Mouse (Mus musculus) macrophage (primary cell): ENCODE data around the gene Zmym1. TPM values are rescaled to one million over a fixed set of nuclear protein-coding genes. Genes with fewer than 3 reads are reported as not detected.
"Not testable (repeated sequence)": the region's sequence is repeated elsewhere in the genome, so short reads cannot be mapped to it uniquely, and the experiment has no call there.

Experiments used
- H3K27ac ChIP-seq: fragments of 350-480 bp; formaldehyde crosslinking; 2 replicates; pipeline ENCODE4 v1.9.0; 2021
- H3K36me3 ChIP-seq: fragments of 350-480 bp; formaldehyde crosslinking; 2 replicates; pipeline ENCODE4 v1.9.0; 2021; ENCODE audit errors: inconsistent target
- H3K4me3 ChIP-seq: fragments of 350-480 bp; formaldehyde crosslinking; 2 replicates; pipeline ENCODE4 v1.9.0; 2021; ENCODE audit errors: inconsistent target
- H3K79me2 ChIP-seq: fragments of 350-480 bp; formaldehyde crosslinking; 2 replicates; pipeline ENCODE4 v1.9.0; 2021; ENCODE audit errors: inconsistent target
- WGBS: methylation state at CpG from one replicate; pipeline ENCODE4 v1.1.7; 2026; ENCODE audit warnings: inconsistent platforms; ENCODE audit not compliant: missing documents; 5-methylcytosine and 5-hydroxymethylcytosine counted together
- polyA plus RNA-seq: library from polyadenylated mRNA; stranded (reverse); fragments of 250-400 nt; gene quantifications from 3 replicates; pipeline ENCODE4 v1.2.4, GENCODE M21; 2018; ENCODE audit warnings: inconsistent platforms
- total RNA-seq, 78 experiments: library from RNA; depleted of rRNA; stranded (reverse); fragments of 250-400 nt; gene quantifications; 1 replicate in 9 of 78; 2 replicates in 24 of 78; 3 replicates in 43 of 78; 4 replicates in 2 of 78; pipeline ENCODE4 v1.2.4; 2018; ENCODE audit warnings: inconsistent platforms in 56 of 78

The Zmym1 gene
- total RNA-seq (2018; cell fraction: chromatin; rRNA removed), result 10 to 100 TPM in 6 of 26 experiments, 1 to 10 TPM in 20; 1.6 to 19.3 (median 6.3) TPM
- total RNA-seq (2018; cell fraction: cytosol; rRNA removed), result 1 to 10 TPM; 1.0 to 6.4 (median 3.4) TPM
- total RNA-seq (2018; cell fraction: nucleus; rRNA removed), result 10 to 100 TPM in 5 of 26 experiments, 1 to 10 TPM in 21; 1.5 to 17.6 (median 5.1) TPM
- 4.2 to 5.6 TPM (median 4.4 TPM) in 3 replicates for polyA plus RNA-seq

DNA sequence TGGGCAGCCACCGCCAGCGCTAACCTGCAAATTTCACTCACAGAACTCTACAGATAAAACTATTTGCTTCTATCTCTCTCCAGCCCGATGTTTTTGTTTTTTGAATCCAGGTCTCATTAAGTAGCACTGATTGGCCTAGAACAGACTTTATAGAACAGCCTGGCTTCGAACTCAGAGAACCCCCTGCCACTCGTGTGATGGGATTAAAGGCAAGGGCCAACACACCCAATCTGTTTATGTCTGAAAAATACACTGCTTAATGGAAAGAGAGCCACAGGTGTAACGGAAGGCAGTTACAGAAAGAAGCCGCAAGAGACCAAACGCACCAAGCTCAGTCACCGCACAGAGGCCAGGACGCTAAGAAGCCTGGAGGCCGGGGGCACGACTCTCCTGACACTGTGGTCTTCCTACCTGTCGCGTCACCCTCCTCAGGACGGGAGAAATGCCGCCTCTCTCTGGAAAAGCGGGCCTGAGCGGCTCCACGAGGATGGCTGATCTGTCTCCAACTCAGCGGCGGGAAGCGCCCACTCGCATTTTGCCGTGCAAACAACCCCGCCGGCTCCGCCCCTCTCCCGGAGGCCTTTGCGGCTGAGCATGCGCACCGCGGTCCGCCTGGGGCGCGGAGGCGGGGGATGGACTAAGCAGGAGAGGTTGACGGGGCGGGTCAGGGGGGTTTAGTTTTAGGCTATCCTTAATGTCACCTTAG is at the start of gene Zmym1:
Zmym1 (minus strand) TSS at position 568 of the 706 bp plus-strand sequence.
- H3K79me2 ChIP-seq, result peaks cover 41% of the 10 kb centered on the region
- H3K36me3 ChIP-seq, result no peaks in the 10 kb centered on the region; the same call in 1 of the 2 replicates
- peak within 1 kb of the TSS; percentile 42 for H3K27ac ChIP-seq
- H3K4me3 ChIP-seq, result peak within 1 kb of the TSS; percentile 95
- 1% methylated on average over 38 of the region's 38 CpGs for WGBS

DNA sequence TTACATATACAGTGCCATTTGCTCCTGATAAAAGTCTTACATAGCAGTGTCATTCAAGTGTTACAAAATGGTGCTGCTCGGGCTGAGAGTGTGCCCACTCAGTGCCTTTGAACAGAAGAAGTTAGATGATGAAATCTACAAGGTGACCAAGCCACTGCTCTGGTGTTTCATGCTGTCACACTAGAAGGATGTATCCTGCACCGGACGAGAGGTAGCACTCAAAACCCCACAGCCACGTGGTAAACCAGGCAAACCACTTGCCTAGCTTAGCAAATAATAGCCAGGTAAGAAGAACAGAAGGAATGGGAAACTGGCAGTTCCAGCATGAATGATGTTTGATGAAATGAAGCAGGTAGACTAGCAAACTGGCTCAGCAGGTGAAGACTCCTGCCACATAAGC is 49.6 kb upstream of the Zmym1 start:
- no peaks in the 10 kb centered on the region for H3K79me2 ChIP-seq
- H3K4me3 ChIP-seq, result no peak overlapping the region
- H3K36me3 ChIP-seq, result peaks cover 11% of the 10 kb centered on the region; the same call in 1 of the 2 replicates
- H3K27ac ChIP-seq, result no peak overlapping the region
- WGBS, result 75% methylated on average over 4 of the region's 4 CpGs

- H3K79me2 ChIP-seq, result no peaks in the 10 kb centered on the region
- H3K27ac ChIP-seq, result no peak overlapping the region
- H3K36me3 ChIP-seq, result peaks cover 29% of the 10 kb centered on the region; the same call in 1 of the 2 replicates
- 95% methylated on average over 4 of the region's 4 CpGs for WGBS
- H3K4me3 ChIP-seq, result no peak overlapping the region
Measured at GRCm38 (mm10) chr4:127107566-127107965, 46.6 kb upstream of the Zmym1 start.

DNA sequence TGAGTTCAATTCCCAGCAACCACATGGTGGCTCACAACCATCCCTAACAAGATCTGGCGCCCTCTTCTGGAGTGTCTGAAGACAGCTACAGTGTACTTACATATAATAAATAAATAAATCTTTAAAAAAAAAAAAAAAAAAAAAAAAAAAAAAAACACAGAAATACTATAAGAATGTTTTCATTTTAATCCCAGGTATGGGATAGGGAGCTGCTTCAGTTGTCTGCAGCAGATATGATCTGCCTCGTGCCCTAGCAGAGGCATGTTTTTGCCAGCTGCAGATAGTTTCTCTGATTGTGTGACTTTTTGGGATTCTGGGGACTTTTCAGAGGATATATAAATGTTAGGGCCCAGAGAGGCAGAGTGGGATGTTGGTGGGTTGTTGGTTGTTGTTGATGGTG is 38.6 kb upstream of the Zmym1 start:
- WGBS, result 93% methylated on average over 1 of the region's 2 CpGs
- H3K4me3 ChIP-seq, H3K27ac ChIP-seq, H3K79me2 ChIP-seq: not testable (repeated sequence)
- peaks cover 11% of the 10 kb centered on the region; the same call in 1 of the 2 replicates for H3K36me3 ChIP-seq

DNA sequence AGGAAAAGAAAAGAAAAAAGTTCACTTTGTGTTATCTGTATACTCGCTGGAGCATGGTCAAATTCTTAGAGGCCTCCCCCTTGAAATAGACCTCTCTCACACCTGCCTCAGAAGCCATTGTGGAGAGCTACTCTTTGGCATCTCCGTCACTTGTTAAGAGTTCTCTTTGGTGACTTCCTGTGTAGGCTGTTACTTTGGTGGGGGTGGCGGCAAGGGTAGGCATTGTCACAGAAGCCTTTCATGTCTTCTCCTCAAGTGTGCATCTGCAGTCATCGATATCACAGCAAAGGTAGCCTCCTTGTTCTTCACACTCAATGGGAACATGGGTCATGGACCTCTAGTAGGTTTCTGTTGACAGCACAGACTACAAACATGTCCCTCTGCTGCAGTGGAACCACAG is 34.1 kb upstream of the Zmym1 start:
- H3K27ac ChIP-seq, result no peak overlapping the region
- no peaks in the 10 kb centered on the region for H3K79me2 ChIP-seq
- WGBS, result 87% methylated on average over 4 of the region's 4 CpGs
- H3K36me3 ChIP-seq, result no peaks in the 10 kb centered on the region
- H3K4me3 ChIP-seq, result no peak overlapping the region

DNA sequence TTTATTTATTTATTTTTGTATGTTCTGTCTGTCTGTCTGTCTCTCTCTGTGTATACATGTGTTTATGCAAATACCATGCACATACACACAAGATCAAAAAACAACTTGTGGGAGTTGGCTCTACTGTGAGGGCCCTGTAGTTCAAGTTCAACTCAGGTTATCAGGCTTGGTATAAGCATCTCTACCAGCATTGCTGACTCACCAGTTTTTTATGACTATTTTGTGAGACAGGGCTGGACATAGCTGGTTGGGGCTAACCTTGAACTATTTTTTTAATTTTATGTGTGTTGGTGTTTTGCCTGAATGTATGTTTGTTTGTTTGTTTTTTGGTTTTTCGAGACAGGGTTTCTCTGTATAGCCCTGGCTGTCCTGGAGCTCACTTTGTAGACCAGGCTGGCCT is 30.2 kb upstream of the Zmym1 start:
- no peaks in the 10 kb centered on the region for H3K79me2 ChIP-seq
- WGBS, result 100% methylated on average over 1 of the region's 1 CpGs
- peaks cover 19% of the 10 kb centered on the region; the same call in 1 of the 2 replicates for H3K36me3 ChIP-seq
- no peak overlapping the region for H3K27ac ChIP-seq
- H3K4me3 ChIP-seq, result no peak overlapping the region

DNA sequence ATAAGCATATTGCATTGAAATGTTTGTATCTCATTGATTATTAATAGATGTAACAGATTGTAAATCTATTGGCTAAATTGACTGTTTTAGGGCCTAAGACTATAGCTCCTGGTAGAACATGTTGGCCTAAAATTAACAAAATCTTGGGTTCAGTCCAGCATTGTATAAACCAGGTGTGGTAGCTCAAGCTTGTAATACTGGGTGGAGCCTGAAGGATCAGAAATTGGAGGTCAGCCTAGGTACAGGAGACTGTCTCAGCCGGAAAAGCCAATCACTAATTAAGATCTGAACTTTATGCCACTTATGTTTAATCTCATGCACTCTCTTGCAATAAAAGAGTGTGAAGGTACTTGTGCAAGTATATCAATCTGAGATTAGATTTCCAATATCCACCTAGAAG is 24.8 kb upstream of the Zmym1 start:
- H3K79me2 ChIP-seq, result no peaks in the 10 kb centered on the region
- H3K27ac ChIP-seq, result no peak overlapping the region
- no CpG with 5 or more reads among the region's 1 CpGs for WGBS
- H3K4me3 ChIP-seq, result no peak overlapping the region
- H3K36me3 ChIP-seq, result peaks cover 19% of the 10 kb centered on the region; the same call in 1 of the 2 replicates

GRCm38 (mm10) chr4:127083131-127083530 is 22.2 kb upstream of the Zmym1 start:
- peaks cover 14% of the 10 kb centered on the region; the same call in 1 of the 2 replicates for H3K79me2 ChIP-seq
- peaks cover 2% of the 10 kb centered on the region; the same call in 1 of the 2 replicates for H3K36me3 ChIP-seq
- 100% methylated on average over 2 of the region's 2 CpGs for WGBS
- H3K27ac ChIP-seq, result no peak overlapping the region
- H3K4me3 ChIP-seq, result no peak overlapping the region

DNA sequence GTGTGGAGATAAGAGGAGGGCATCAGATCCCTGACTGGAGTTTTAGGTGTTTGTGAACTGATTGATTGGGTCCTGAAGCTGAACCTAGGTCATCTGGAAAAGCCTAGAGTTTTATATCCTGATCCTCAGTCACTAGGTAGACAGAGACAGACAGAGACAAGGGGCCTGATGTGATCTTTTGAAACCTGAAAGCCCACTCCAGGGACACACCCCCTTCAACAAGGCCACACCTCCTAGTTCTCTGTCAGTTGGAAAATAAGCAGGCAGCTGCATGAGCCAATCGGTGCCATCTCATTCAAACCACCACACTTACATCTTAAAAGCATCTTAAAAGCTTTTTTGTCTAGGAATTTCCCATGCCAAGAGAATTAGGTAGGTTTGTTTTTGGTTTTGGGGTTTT is 19.9 kb upstream of the Zmym1 start:
- H3K4me3 ChIP-seq, result no peak overlapping the region
- no peak overlapping the region for H3K27ac ChIP-seq
- WGBS, result 71% methylated on average over 1 of the region's 1 CpGs
- peaks cover 17% of the 10 kb centered on the region; the same call in 1 of the 2 replicates for H3K79me2 ChIP-seq
- no peaks in the 10 kb centered on the region for H3K36me3 ChIP-seq

DNA sequence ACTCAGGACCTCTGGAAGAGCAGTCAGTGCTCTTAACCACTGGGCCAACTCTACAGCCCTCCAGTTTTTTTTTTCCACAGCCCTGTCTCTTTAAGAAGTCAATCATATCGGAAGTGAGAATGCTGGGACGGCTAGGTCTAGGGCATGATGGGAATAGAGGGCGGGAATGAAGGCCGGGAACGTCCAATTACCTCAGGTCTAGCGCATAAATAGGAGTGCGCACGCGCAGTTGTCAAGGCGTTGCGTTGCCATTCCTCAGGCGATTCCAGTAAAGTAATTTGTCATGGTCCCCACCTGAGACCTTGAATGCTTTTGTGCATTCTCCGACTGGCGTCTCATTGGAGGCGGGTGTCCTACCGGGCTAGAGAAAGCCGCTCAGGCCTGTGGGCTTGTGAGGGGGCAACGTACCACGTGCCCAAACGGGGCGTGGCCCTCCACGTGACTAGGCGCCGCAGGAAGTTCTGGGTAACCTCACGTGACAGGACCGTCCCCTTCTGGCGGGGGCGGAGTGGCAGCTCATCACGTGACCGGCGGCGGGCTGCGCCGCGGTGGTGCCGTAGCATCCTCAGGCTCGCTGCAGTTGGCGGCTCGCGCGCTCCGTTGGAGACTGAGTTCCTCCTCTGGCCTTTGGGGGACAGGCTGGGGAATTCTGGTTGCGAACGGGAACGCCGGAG is 16.1 kb upstream of the Zmym1 start, which contains the start of gene Zmym6:
Zmym6 (plus strand) TSS at position 509 of the 674 bp plus-strand sequence.
- under 1% methylated on average over 46 of the region's 46 CpGs for WGBS
- no peaks in the 10 kb centered on the region for H3K36me3 ChIP-seq
- peak within 1 kb of the TSS; percentile 63 for H3K4me3 ChIP-seq
- peak within 1 kb of the TSS; percentile 87 for H3K27ac ChIP-seq
- peaks cover 17% of the 10 kb centered on the region; the same call in 1 of the 2 replicates for H3K79me2 ChIP-seq

- Histone ChIP-seq H3K79me2 (peaks cover 17% of the 10 kb centered on the region; the same call in 1 of the 2 replicates), H3K27ac (no peak overlapping the region), H3K4me3 (no peak overlapping the region), H3K36me3 (no peaks in the 10 kb centered on the region)
- 94% methylated on average over 1 of the region's 1 CpGs for WGBS
Measured at GRCm38 (mm10) chr4:127074915-127075314, 14.0 kb upstream of the Zmym1 start.

GRCm38 (mm10) chr4:127064051-127064450 is 3.1 kb upstream of the Zmym1 start:
- Histone ChIP-seq H3K79me2 (peaks cover 18% of the 10 kb centered on the region), H3K27ac (no peak overlapping the region), H3K36me3 (no peaks in the 10 kb centered on the region), H3K4me3 (no peak overlapping the region)
- 100% methylated on average over 1 of the region's 1 CpGs for WGBS

DNA sequence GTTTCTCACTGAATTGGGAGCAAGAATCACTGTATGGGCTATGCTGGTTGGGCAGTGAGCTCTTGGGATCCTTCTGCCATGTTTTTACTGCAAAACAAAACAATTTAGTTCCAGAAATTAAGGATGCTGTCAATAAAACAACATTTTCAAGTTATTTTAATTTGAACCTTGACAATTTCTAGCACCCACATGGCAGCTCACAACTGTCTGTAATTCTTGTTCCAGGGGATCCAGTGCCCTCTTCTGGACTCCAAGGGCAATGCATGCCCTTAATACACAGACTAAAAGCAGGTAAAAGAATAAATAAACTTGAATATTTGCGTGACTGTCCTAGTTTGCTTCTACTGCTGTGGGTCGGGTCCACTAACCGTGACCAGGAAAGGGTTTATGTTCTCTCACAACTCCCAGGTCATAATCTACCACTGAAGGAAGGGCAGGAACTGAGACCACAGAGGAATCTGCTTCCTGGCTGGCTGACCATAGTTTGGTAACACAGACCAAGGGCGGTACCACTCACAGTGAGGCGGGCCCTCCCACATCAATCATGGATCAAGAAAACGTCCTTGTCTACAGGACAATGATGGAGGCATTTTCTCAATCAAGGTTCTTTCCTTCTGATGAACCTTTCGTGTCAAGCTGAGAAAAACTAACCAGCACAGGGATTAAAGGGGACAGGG is 6.3 kb downstream of the Zmym1 start:
- 74% methylated on average over 7 of the region's 7 CpGs for WGBS
- H3K36me3 ChIP-seq, result peaks cover 8% of the 10 kb centered on the region
- no peak overlapping the region for H3K27ac ChIP-seq
- peaks cover 29% of the 10 kb centered on the region for H3K79me2 ChIP-seq
- no peak overlapping the region for H3K4me3 ChIP-seq

DNA sequence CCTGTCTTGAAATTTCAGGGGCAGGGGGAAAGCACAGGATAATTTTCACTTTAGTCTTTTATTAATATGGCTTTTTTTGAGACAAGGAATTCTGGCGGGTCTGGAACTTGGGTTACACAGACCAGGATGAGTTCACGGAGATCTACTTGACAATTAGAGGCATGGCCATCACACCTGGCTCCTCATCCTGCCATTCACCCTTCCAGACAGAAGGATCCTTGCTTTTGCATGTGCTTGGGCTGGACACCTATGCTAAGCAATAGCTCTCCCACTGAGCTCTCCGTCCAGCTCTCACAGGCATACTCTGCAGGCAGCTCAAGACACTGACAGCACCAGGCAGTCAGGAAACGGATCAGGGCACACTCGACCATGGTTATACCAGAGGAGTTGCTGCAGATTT is 7.9 kb downstream of the Zmym1 start:
- 97% methylated on average over 5 of the region's 5 CpGs for WGBS
- peaks cover 19% of the 10 kb centered on the region for H3K36me3 ChIP-seq

More for the DNA sequence above, 7.9 kb downstream of the Zmym1 start:
- Histone ChIP-seq H3K27ac (no peak overlapping the region), H3K79me2 (peaks cover 13% of the 10 kb centered on the region; the same call in 1 of the 2 replicates), H3K4me3 (no peak overlapping the region)
